Mouse (Mus musculus) embryonic stem cell, embryonic (primary cell): ENCODE results near the gene Cbx5.

Experiments
- CTCF ChIA-PET, 4 experiments: fragments of 300-600 bp in 2 of 4; fragments of 350-600 bp in 2 of 4; sonication (Branson Sonifier 250); formaldehyde crosslinking; loops; one replicate each; lab custom pipeline; 2022; ENCODE audit warnings: inconsistent platforms in 2 of 4; lab: Charles Lee
- POLR2A ChIA-PET, 4 experiments: fragments of 300-600 bp in 2 of 4; fragments of 350-600 bp in 2 of 4; sonication (Branson Sonifier 250); formaldehyde crosslinking; loops; one replicate each; lab custom pipeline; 2022; ENCODE audit warnings: antibody characterized with exemption in 4 of 4, inconsistent platforms in 1 of 4; lab: Charles Lee

Cbx5 gene

DNA sequence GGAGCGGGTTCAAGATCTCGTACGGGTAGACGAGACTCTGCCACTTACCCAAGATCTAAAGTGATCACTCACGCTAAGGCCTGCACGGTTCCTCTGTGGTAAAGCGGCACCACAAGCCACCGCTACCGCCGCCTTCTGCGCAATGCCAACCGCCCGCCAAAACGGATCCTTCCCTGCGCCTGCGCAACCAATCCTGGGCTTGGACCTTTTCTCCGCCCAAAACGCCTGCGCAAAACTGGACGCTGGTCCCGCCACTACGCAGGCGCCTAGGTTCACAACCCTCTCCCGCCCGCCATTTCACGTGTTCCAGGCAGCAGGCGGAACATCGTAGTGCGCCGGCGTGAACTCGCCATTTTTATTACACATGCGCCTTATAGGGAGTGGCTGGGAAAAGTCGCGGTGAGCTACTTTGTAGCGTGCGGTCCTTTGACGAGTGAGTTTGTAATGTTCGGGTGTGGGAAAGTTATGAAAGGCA lies at the start of gene Cbx5:
Gene Cbx5 (minus strand): TSS at position 132 of the 475 bp plus-strand sequence.
- ChIA-PET CTCF (interaction anchor here in 2 of 4 experiments (0.5 to 1.4 kb wide), 13 partner anchors 11 to 255 kb away, joined by 3 to 9 read pairs (median 4); partner anchors contain the start of gene Copz1 (in 1 of the 2)), POLR2A (interaction anchor here (0.6 to 14.0 kb wide), 111 partner anchors 8 to 889 kb away, joined by 3 to 700 read pairs (median 5); partner anchors contain the start of genes Copz1 (in 3 of the 4), Atp5g2 (in 2 of the 4), Gpr84 (in 2 of the 4) and Aaas (in 1 of the 4))

DNA sequence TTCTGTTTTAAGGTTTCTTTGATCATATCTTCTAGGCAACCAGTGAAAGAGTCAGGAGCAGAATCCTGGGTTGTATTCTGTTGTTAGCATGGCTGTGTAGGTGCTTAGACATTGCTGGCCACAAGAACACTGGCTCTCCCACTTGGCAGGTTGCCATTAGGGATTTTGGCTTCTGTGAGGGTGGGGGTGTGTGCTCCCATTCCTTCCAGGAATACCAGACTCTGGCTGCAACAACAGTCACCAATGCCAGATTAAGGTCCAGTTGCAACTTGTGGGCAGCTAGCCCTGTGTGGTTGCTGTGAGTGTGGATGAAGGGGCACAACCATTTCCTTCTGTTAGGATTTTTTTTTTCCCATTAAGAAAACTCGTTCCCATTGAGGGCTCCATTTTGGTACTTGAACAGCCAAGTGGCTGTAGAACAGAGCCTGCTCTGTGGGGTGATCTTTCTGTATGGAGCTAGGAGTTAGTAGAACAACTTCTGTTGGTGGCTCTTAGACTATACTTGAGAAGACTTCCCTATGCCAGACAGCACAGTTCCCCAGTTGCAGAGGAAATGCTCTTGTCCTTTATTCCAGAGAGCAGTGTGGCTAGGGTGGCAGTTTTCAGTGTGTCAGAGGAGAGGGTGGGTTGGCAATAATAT lies 46.3 kb upstream of the Cbx5 start:
- CTCF ChIA-PET: interaction anchor here in 3 of 4 experiments (1.7 to 8.3 kb wide), 9 partner anchors 9 to 95 kb away, joined by 5 to 126 read pairs (median 17); partner anchors contain the start of genes Copz1 (in 2 of the 3) and Gpr84 (in 2 of the 3)
- POLR2A ChIA-PET: interaction anchor here in 2 of 4 experiments (0.8 to 14.6 kb wide), 12 partner anchors 13 to 51 kb away, joined by 3 to 211 read pairs (median 8); partner anchors contain the start of genes Copz1 (in 2 of the 2), Cbx5 (in 1 of the 2), Gpr84 (in 1 of the 2) and Hnrnpa1 (in 1 of the 2)

DNA sequence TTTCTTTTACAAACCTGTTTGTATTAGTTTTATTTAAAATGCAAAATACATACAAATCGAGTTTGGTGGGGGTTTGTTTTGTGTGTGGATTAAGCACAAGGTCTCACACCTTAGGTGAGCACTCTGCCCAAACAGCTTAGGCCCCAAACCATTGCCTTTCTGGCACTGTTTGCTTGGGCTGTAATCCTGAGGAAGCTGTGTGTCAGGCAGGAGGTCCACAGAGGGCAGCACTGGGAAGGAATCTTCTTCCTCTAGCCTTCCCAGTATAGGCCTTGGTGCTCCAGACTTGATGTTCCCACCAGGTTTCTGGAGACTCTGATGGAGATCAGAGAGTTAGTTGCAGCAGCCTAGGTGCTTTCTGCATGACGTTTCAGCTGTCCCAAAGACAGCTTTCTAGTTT lies 45.0 kb upstream of the Cbx5 start:
- CTCF ChIA-PET: interaction anchor here (0.5 to 8.3 kb wide), 77 partner anchors 8 to 1922 kb away, joined by 3 to 126 read pairs (median 6); partner anchors contain the start of genes Copz1 (in 4 of the 4), Gpr84 (in 2 of the 4) and Cbx5 (in 1 of the 4)
- POLR2A ChIA-PET: interaction anchor here in 3 of 4 experiments (0.6 to 14.6 kb wide), 30 partner anchors 8 to 97 kb away, joined by 3 to 211 read pairs (median 4); partner anchors contain the start of genes Cbx5 (in 3 of the 3), Copz1 (in 2 of the 3), Hnrnpa1 (in 2 of the 3) and Gpr84 (in 1 of the 3)

DNA sequence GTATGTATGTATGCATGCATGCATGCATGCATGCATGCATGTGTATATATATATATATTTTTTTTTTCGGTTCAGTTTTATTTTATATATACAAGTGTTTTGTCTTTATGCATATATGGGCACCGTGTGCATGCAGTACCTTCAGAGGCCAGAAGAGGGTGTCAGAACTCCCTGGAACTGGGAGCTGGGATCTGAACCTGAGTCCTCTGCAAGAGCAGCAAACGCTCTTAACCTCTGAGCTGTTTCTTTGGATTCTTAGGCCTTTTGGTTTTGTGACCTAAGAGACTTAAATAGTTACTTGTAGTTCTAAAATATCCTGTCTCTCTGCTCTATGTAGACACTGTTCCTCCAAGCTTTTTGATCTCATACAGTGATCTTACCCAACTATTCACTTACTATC lies 44.5 kb upstream of the Cbx5 start:
- ChIA-PET CTCF (interaction anchor here (0.5 to 8.3 kb wide), 77 partner anchors 8 to 1922 kb away, joined by 3 to 126 read pairs (median 6); partner anchors contain the start of genes Copz1 (in 4 of the 4), Gpr84 (in 2 of the 4) and Cbx5 (in 1 of the 4)), POLR2A (interaction anchor here (0.6 to 14.6 kb wide), 33 partner anchors 9 to 97 kb away, joined by 3 to 211 read pairs (median 4); partner anchors contain the start of genes Cbx5 (in 3 of the 4), Copz1 (in 3 of the 4), Gpr84 (in 2 of the 4) and Hnrnpa1 (in 2 of the 4))

DNA sequence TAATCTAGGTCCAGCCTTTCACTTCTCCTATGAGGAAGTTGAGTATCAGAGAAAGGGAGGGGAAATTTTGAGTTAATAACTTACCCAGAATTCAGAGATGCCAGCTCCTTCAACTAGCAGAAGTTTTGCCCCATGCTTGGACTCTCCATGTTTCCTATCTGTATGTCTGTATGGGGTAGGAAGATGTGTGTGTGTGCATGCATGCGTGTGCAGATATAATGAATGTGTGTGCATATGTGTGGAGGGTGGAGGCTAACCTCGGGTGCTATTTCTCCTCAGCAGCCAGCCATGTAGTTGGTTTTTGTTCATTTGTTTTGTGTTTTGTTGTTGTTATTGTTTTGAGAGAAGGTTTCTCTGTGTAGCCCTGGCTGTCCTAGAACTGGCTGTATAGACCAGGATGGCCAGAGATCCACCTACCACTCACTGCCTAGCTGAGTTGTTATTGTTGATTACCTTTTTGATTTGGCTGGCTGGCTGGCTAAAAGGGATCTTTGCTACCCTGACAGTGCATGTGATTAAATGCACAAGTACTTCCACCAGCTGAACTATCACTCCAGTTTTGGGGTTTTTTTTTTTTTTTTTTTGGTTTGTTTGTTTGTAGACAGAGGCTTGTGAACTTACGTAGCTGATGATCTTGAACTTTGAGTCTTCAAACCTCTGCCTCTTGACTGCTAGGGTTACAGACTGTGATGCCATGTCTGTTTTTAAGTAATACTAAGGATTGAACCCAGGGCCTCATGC lies 42.0 kb upstream of the Cbx5 start:
- CTCF ChIA-PET: interaction anchor here (0.6 to 8.3 kb wide), 52 partner anchors 9 to 505 kb away, joined by 3 to 126 read pairs (median 5); partner anchors contain the start of genes Copz1 (in 4 of the 4), Gpr84 (in 1 of the 4), Nfe2 (in 1 of the 4) and Zfp385a (in 1 of the 4)
- POLR2A ChIA-PET: interaction anchor here (0.6 to 14.6 kb wide), 16 partner anchors 8 to 501 kb away, joined by 3 to 211 read pairs (median 6); partner anchors contain the start of genes Copz1 (in 2 of the 4), Cbx5 (in 1 of the 4), Gpr84 (in 1 of the 4) and Hnrnpa1 (in 1 of the 4)

DNA sequence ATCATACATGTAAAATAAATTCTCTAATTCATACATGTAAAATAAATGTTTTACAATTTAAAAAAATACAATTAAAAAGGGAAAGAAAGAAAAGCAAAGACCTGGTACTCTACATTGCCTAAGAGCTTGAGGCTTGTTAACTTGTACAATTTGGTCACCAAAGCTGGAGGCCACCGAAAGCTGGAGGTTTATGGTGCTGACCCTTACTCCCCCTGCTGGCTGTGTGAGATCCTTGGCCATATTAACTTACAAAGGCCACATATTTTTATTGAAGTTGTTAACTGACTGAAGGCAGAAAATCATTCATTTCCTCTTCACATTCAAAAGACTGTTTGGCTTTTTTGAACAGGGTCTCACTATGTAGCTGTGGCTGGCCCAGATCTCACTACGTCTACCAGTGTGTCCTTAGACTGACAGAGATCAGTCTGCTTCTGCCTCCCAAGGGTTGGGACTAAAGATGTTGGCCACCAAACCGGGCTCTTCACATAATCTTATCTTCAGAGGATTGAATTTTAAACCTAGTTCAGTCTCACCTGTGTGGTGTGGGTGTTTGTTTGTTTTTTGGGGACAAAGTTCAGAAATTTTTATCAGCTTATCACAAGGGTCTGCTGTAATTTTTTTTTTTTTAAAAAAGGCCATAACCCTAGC lies 41.3 kb upstream of the Cbx5 start:
- ChIA-PET POLR2A (interaction anchor here (0.6 to 14.6 kb wide), 16 partner anchors 8 to 120 kb away, joined by 3 to 211 read pairs (median 6); partner anchors contain the start of genes Copz1 (in 2 of the 4), Cbx5 (in 1 of the 4), Gpr84 (in 1 of the 4) and Hnrnpa1 (in 1 of the 4)), CTCF (interaction anchor here (0.6 to 8.3 kb wide), 58 partner anchors 8 to 534 kb away, joined by 3 to 126 read pairs (median 4); partner anchors contain the start of genes Copz1 (in 4 of the 4), Gpr84 (in 2 of the 4) and Zfp385a (in 1 of the 4))

DNA sequence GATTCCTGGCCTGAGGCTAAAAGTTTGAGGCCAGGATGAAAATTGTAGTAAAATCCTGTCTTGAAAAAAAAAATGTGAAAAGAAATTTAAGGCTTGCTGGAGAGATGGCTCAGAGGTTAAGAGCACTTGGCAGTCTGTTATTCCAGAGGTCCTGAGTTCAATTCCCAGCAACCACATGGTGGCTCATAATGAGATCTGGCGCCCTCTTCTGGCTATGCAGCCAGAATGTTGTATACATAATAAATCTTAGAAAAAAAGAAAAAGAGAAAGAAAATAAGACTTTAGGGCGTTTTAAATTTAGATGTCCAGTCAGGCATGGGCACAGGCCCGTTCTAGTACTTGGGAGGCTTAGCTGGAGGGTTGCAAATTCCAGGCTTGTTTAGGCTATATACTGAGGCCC lies 40.1 kb upstream of the Cbx5 start:
- POLR2A ChIA-PET: interaction anchor here in 2 of 4 experiments (0.5 to 14.6 kb wide), 11 partner anchors 7 to 359 kb away, joined by 3 to 211 read pairs (median 5); partner anchors contain the start of genes Cbx5 (in 2 of the 2), Copz1 (in 1 of the 2), Gpr84 (in 1 of the 2) and Hnrnpa1 (in 1 of the 2)
- CTCF ChIA-PET: interaction anchor here (0.7 to 8.3 kb wide), 21 partner anchors 7 to 102 kb away, joined by 3 to 126 read pairs (median 5); partner anchors contain the start of genes Copz1 (in 1 of the 4) and Gpr84 (in 1 of the 4)

DNA sequence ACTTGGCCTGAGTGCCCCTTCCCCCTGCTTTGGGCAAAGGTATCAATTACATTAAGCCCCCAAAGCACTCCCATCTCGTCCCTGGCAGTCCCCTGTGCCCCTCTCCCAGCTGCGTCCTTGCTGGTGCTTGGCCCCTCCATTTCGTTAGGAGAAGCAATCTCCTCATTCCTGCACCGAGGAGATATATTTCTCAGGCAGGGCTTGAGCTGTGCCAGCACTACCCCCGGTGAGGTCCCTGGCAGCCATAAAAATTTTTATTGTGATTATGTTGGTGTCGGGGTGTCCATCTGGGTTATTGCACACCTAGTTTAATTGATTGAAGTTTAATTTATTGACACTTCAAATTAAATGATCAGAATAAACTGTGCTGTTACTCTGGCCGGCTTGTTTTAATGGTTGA lies 38.3 kb upstream of the Cbx5 start:
- CTCF ChIA-PET: interaction anchor here in 1 of 4 experiments (0.7 to 2.1 kb wide), 4 partner anchors 15 to 92 kb away, joined by 3 to 7 read pairs (median 4); no protein-coding TSS in a partner anchor
- POLR2A ChIA-PET: interaction anchor here in 3 of 4 experiments (0.5 to 14.6 kb wide), 11 partner anchors 25 to 246 kb away, joined by 3 to 211 read pairs (median 4); partner anchors contain the start of genes Cbx5 (in 2 of the 3), Gpr84 (in 1 of the 3) and Hnrnpa1 (in 1 of the 3)

DNA sequence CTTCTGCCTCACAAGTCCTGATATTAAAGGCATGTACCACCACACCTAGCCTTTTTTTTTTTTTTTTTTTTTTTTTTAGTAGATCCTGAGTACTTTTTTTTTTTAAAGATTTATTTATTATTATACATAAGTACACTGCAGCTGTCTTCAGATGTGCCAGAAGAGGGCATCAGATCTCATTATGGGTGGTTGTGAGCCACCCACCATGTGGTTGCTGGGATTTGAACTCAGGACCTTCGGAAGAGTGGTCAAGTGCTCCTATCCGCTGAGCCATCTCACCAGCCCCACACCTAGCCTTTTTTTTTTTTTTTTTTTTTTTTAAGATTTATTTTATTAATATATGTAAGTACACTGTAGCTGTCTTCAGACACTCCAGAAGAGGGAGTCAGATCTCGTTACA lies 36.3 kb upstream of the Cbx5 start:
- CTCF ChIA-PET: interaction anchor here (0.6 to 1.3 kb wide), 9 partner anchors 9 to 512 kb away, joined by 3 to 17 read pairs (median 3); no protein-coding TSS in a partner anchor
- POLR2A ChIA-PET: interaction anchor here in 3 of 4 experiments (0.6 to 3.8 kb wide), 3 partner anchors 28 to 44 kb away, joined by 5 to 27 read pairs (median 6); no protein-coding TSS in a partner anchor

DNA sequence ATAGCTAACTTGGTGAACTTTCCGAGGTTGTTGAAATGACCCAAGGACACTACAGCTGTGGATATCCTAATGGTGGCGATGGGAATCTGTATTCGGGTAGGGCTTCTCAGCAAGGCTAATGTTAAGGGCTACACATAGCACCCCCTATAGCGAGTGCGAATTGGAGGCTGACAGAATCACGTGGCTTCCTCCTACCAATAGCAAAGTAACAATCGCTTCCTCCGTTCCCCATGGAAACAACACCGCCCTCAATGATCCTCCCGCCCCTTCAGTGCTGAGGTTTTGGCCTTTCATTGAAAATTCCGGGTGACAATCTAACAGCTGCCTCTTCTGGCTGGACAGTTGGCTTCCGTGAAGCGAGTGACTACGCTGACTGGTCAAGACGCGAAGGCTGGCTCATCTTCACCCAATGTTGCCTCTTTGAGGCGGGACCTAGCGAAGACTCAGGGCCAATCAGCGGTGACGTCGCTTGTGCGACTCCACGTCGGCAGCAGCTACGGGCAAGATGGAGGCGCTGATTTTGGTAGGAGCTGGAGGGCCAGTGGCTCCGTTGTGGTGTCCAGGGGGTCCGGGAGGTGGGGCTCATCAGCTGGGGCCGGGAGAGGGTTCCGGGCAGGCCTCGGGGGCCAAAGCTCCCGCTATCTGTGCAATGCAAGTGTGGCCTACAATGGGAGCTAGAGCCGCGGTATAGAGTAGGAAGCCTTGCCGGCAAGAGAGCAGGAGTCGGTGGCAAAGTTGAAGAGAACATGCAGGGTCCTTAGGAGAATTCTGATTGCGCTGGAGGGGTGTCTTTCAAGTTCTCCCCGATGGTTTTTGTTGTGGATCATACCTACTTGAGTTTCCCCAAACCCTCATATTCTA lies 33.0 kb upstream of the Cbx5 start, which contains the start of gene Copz1:
Gene Copz1 (plus strand): TSS at position 296 of the 861 bp plus-strand sequence.
- ChIA-PET POLR2A (interaction anchor here (0.5 to 9.6 kb wide), 89 partner anchors 8 to 1026 kb away, joined by 3 to 243 read pairs (median 5); partner anchors contain the start of genes Cbx5 (in 3 of the 4), Hnrnpa1 (in 3 of the 4), Nfe2 (in 2 of the 4) and Gpr84 (in 1 of the 4)), CTCF (interaction anchor here (0.5 to 4.3 kb wide), 48 partner anchors 8 to 607 kb away, joined by 3 to 88 read pairs (median 5); partner anchors contain the start of genes Cbx5 (in 1 of the 4), Gpr84 (in 1 of the 4) and Nfe2 (in 1 of the 4))

DNA sequence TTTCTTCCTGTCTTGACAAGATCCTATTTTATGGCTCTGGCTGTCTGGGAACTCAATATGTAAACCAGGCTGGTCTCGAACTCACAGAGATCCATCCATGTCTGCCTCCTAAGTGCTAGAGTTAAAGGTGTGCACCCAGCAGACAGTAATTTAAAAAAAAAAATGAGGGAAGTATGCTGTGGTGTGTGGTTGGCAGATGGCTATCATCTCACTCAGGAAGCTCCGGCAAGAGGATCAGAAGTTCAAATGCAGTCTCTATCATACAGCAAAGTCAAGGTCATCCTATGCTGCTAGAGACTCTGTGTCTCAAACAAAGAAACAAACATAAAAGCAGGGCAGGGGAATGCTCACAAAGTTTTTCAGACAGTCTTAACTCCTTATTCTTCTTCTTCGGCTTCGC lies 29.3 kb upstream of the Cbx5 start:
- CTCF ChIA-PET: interaction anchor here in 2 of 4 experiments (0.6 to 1.8 kb wide), 4 partner anchors 15 to 83 kb away, joined by 3 to 5 read pairs (median 4); no protein-coding TSS in a partner anchor
- POLR2A ChIA-PET: interaction anchor here in 2 of 4 experiments (0.6 to 9.6 kb wide), 4 partner anchors 16 to 753 kb away, joined by 3 to 243 read pairs (median 69); no protein-coding TSS in a partner anchor

DNA sequence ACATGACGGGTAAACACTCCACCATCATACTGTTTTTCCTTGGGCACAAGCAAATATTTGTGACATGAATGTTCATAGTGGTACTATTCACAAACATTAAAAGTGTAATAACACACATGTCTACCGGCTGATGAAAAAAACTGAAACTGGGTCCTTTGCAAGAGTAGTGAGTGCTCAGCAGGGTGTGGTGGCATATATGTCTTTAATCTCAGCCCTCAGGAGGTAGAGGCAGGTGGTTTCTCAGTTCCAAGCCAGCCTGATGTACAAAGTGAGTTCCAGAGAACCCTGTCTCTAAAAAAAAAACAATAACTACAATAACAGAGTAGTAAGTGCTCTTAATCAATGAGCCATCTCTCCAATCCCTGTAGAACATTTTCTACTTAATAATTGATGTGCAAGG lies 25.2 kb upstream of the Cbx5 start:
- ChIA-PET CTCF (no interaction called here), POLR2A (interaction anchor here in 1 of 4 experiments (1.0 kb wide), 1 partner anchor 16 kb away, joined by 3 read pairs; no protein-coding TSS in a partner anchor)

DNA sequence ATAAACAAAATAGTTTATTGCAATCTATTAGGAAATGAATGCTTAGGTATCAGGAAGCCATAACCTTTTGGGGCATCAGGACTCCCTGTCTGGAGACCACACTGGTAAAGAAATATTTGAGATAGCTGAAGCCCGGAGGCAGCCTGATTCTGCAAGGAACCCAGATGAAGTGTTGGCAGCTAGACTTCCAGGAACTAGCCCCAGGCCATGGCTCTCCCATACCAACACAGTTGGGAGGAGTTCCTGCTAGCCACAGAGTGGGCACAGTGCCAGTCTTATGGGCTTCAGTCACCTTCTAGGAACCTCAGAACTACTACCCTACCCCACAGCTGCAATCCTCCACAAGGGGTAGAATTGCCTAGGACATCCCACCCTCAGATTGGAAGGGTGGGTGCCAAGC lies 20.4 kb upstream of the Cbx5 start:
- ChIA-PET POLR2A (interaction anchor here in 3 of 4 experiments (0.6 to 4.9 kb wide), 10 partner anchors 9 to 64 kb away, joined by 3 to 62 read pairs (median 4); partner anchors contain the start of gene Copz1 (in 1 of the 3)), CTCF (interaction anchor here in 2 of 4 experiments (0.6 to 1.3 kb wide), 6 partner anchors 12 to 36 kb away, joined by 3 to 8 read pairs (median 4); partner anchors contain the start of gene Copz1 (in 1 of the 2))

DNA sequence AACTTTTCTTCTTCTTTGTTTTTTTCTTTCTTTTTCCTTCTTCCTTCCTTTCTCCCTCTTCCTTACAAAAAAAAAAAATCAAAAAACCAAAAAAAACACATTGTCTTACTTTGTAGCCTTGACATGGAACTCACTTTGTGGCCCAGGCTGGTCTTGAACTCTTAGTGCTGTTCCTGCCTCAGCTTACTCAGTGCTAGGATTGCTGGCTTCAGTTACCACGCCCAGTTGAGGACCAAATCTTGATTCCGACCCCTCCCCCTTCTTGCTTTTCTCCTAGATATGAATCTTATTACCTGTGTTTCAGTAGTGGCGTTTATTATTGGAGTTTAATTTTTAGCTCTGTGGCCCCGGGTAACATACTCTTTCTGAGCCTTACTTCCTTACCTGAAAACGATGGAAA lies 19.5 kb upstream of the Cbx5 start:
- CTCF ChIA-PET: interaction anchor here in 3 of 4 experiments (0.8 to 1.7 kb wide), 5 partner anchors 13 to 68 kb away, joined by 3 to 8 read pairs (median 5); partner anchors contain the start of gene Copz1 (in 1 of the 3)
- POLR2A ChIA-PET: interaction anchor here (0.6 to 4.9 kb wide), 15 partner anchors 8 to 69 kb away, joined by 3 to 62 read pairs (median 4); partner anchors contain the start of gene Copz1 (in 2 of the 4)
